ENCODE assay signal across 9 mouse cellular contexts in the genomic region with DNA sequence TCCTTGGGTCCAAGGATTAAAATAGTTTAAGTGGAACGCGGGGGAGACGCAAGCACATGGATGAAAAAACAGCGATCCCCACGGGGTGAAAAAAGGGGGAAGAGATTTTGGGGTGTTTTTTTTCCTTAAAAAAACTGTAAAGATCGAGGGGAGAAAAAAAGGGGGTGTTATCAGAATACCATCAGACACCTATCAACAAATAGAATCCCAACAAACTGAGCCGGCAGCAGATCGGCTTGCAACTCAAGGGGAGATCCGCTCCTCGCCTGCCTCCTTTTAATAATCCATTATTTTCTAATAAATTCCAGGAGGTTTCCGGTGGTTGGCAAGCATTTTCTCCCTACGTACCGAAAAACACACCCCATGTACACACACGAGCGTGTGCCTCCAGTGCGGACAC. TPM values are rescaled to one million over a fixed set of nuclear protein-coding genes. Genes with fewer than 3 reads are reported as not detected.
DNase-seq lines count a peak whose midpoint lies in the region; ATAC-seq lines count a peak whose summit lies in the region.
"Had no signal": no experiment of that assay in that cellular context is flagged by ENCODE, and none has a peak within 500 bp of the region (broad histone marks: within the 10 kb centered on the region; RNA-seq: fewer than 3 reads in every experiment).

No protein-coding gene starts in this region.

- under 1% methylated on average over 16 of the region's 16 CpGs for WGBS in heart, embryonic 15.5 days
- WGBS in hindbrain, embryonic 10.5 days: under 1% methylated on average over 16 of the region's 16 CpGs
- under 1% methylated on average over 16 of the region's 16 CpGs for WGBS in midbrain, embryonic 11.5 days

- 0 out of 2 replicates have a peak, but pooled peaks cover 3% of the 10 kb centered on the region for H3K4me1 ChIP-seq in heart, embryonic 15.5 days (replicated peaks)
- peaks cover 21% of the 10 kb centered on the region for H3K4me1 ChIP-seq in hindbrain, embryonic 10.5 days (replicated peaks)
- H3K4me1 ChIP-seq in midbrain, embryonic 11.5 days (ENCODE audit: control insufficient read depth, insufficient read depth, low read length): peaks cover 6% of the 10 kb centered on the region; the same call in 1 of the 2 replicates

- DNase-seq in heart, adult 18-20 months: no peak
- DNase-seq in R1 (ENCODE audit: low read depth, low spot score): peak; percentile 4
- DNase-seq in hindbrain, embryonic 10.5 days (ENCODE audit: low spot score): no peak
- DNase-seq in midbrain, embryonic 11.5 days (ENCODE audit: low spot score, missing footprints): no peak
- no peak for DNase-seq in spleen, postnatal 36 days (ENCODE audit: low spot score in 2 of 2)
- no peak for DNase-seq in adrenal gland, postnatal 4 days (ENCODE audit: low spot score in 2 of 2)
- no peak for DNase-seq in cerebellum, adult 8-10 months

- no peak for ATAC-seq in heart, embryonic 15.5 days (replicated peaks; ENCODE audit: insufficient number of reproducible peaks, insufficient read depth, low FRiP score, low read depth)
- ATAC-seq in midbrain, embryonic 11.5 days (ENCODE audit: low FRiP score): no peak

- peak overlapping the region; percentile 79 for H3K4me3 ChIP-seq in heart, embryonic 15.5 days
- H3K4me3 ChIP-seq in hindbrain, embryonic 10.5 days: peak overlapping the region; percentile 75
- peak overlapping the region; percentile 91 for H3K4me3 ChIP-seq in midbrain, embryonic 11.5 days (ENCODE audit: low read depth, low read length)

- no peaks in the 10 kb centered on the region for H3K36me3 ChIP-seq in heart, embryonic 15.5 days
- no peaks in the 10 kb centered on the region for H3K36me3 ChIP-seq in hindbrain, embryonic 10.5 days
- H3K36me3 ChIP-seq in midbrain, embryonic 11.5 days (ENCODE audit: control insufficient read depth, insufficient read depth, low read length): no peaks in the 10 kb centered on the region
- H3K36me3 ChIP-seq: G1E had no signal

- H3K9ac ChIP-seq in heart, embryonic 15.5 days: peak overlapping the region; percentile 89
- H3K9ac ChIP-seq in midbrain, embryonic 11.5 days (ENCODE audit: low read length): peak overlapping the region; percentile 98

- peak overlapping the region; percentile 98 for H3K4me2 ChIP-seq in heart, embryonic 15.5 days
- peak overlapping the region; percentile 83 for H3K4me2 ChIP-seq in midbrain, embryonic 11.5 days

- H3K27ac ChIP-seq in heart, embryonic 15.5 days: peak overlapping the region; percentile 100
- H3K27ac ChIP-seq in hindbrain, embryonic 10.5 days: peak overlapping the region; percentile 99
- H3K27ac ChIP-seq in midbrain, embryonic 11.5 days (ENCODE audit: low read depth, low read length): peak overlapping the region; percentile 99

- H3K27me3 ChIP-seq in heart, embryonic 15.5 days: no peaks in the 10 kb centered on the region
- H3K27me3 ChIP-seq in hindbrain, embryonic 10.5 days (ENCODE audit: insufficient read depth, poor library complexity, severe bottlenecking): no peaks in the 10 kb centered on the region
- H3K27me3 ChIP-seq in midbrain, embryonic 11.5 days (ENCODE audit: control insufficient read depth, insufficient read depth, low read length): no peaks in the 10 kb centered on the region

- H3K9me3 ChIP-seq in heart, embryonic 15.5 days (replicated peaks): no peaks in the 10 kb centered on the region
- H3K9me3 ChIP-seq in hindbrain, embryonic 10.5 days: no peaks in the 10 kb centered on the region
- no peaks in the 10 kb centered on the region for H3K9me3 ChIP-seq in midbrain, embryonic 11.5 days (ENCODE audit: control insufficient read depth, low read length)

RNA-seq across cellular contexts. Expression of gene Maml3, which starts 0.7 kb away (rescaled TPM):
- polyA plus RNA-seq in heart, embryonic 15.5 days (2015; fragmentation: Nextera tagmentation; extraction: Ambion mirVana): 1.9 and 2.9 TPM in 2 replicates
- 1 to 10 TPM; 2.3 to 2.9 TPM for total RNA-seq in heart, adult 18-20 months (2021)
- 5.6 and 5.9 TPM in 2 replicates for polyA plus RNA-seq in hindbrain, embryonic 10.5 days (2016; fragmentation: Nextera tagmentation; extraction: Ambion mirVana)
- polyA plus RNA-seq in midbrain, embryonic 11.5 days (2014; fragmentation: Nextera tagmentation; extraction: Ambion mirVana): 5.3 and 6.1 TPM in 2 replicates
- 10 to 100 TPM; 19.6 to 20.9 TPM for total RNA-seq in adrenal gland, postnatal 4 days (2021)
